Mouse (Mus musculus) liver, adult 2 months (tissue): ENCODE results near the gene Gsg1l. TPM values are rescaled to one million over a fixed set of nuclear protein-coding genes. Genes with fewer than 3 reads are reported as not detected.

Experiments
- DNase-seq: peaks from one replicate; pipeline ENCODE4 v3.0.0-alpha.2; 2011; ENCODE audit warnings: low read depth, low spot score; ENCODE audit errors: extremely low read depth
- H3K27ac ChIP-seq: fragments of 200-500 bp; replicated peaks from 2 replicates; pipeline ENCODE4 v1.5.1; 2012; ENCODE audit warnings: low read depth, mild to moderate bottlenecking, control low read depth, inconsistent platforms, low read length; ENCODE audit not compliant: insufficient read depth
- H3K27me3 ChIP-seq: fragments of 200-500 bp; 2 replicates; pipeline ENCODE4 v1.6.1; 2012; ENCODE audit warnings: mild to moderate bottlenecking, moderate library complexity, low read length, inconsistent platforms; ENCODE audit not compliant: control insufficient read depth, insufficient read depth
- H3K36me3 ChIP-seq: fragments of 200-500 bp; 2 replicates; pipeline ENCODE4 v1.6.1; 2012; ENCODE audit warnings: low read length, inconsistent platforms; ENCODE audit not compliant: control insufficient read depth, insufficient read depth
- H3K4me1 ChIP-seq: fragments of 200-500 bp; 2 replicates; pipeline ENCODE4 v1.6.1; 2011; ENCODE audit warnings: low read length; ENCODE audit not compliant: control insufficient read depth, insufficient read depth
- H3K4me3 ChIP-seq: fragments of 200-500 bp; 2 replicates; pipeline ENCODE4 v1.5.1; 2011; ENCODE audit warnings: low read depth, mild to moderate bottlenecking, control low read depth, low read length, moderate library complexity; ENCODE audit not compliant: insufficient read depth
- H3K79me2 ChIP-seq: fragments of 200-500 bp; 2 replicates; pipeline ENCODE4 v1.6.1; 2012; ENCODE audit warnings: inconsistent platforms, mild to moderate bottlenecking, low read length, moderate library complexity; ENCODE audit not compliant: control insufficient read depth, insufficient read depth
- H3K9ac ChIP-seq: fragments of 200-500 bp; 2 replicates; pipeline ENCODE4 v1.6.1; 2012; ENCODE audit warnings: low read depth, mild to moderate bottlenecking, control low read depth, inconsistent platforms, low read length
- CTCF ChIP-seq: fragments of 200-500 bp; IDR thresholded peaks from 2 replicates; pipeline ENCODE4 v1.5.1; 2011; ENCODE audit warnings: low read depth, low read length, control low read depth
- POLR2A ChIP-seq: fragments of 200-500 bp; IDR thresholded peaks from 2 replicates; pipeline ENCODE4 v1.6.1; 2011; ENCODE audit warnings: low read length, control low read depth; ENCODE audit not compliant: insufficient read depth; ENCODE audit errors: extremely low read depth
- WGBS: fragments of 180-500 bp; shearing (Covaris S2); methylation state at CpG from one replicate; pipeline ENCODE4 v1.1.7; 2018; 5-methylcytosine and 5-hydroxymethylcytosine counted together
- polyA plus RNA-seq: library from polyadenylated mRNA; depleted of rRNA; stranded (reverse); fragments of >200 nt; gene quantifications from 2 replicates; pipeline ENCODE4 v1.2.3, GENCODE M21; 2012
- total RNA-seq: library from RNA; depleted of rRNA; stranded (reverse); fragments of >200 nt; gene quantifications from 2 replicates; pipeline ENCODE4 v1.2.3, GENCODE M21; 2014

Gsg1l gene
- total and polyA plus RNA-seq, 2 experiments, result 0.31 TPM; not detected in 1

- WGBS, result 69% methylated on average over 6 of the region's 6 CpGs
- no peaks in the 10 kb centered on the region for H3K4me1 ChIP-seq
- no peak overlapping the region for H3K9ac ChIP-seq
- H3K27ac ChIP-seq, result no peak overlapping the region
- TF ChIP-seq POLR2A (no peak), CTCF (no peak)
- H3K36me3 ChIP-seq, result no peaks in the 10 kb centered on the region
- no peaks in the 10 kb centered on the region for H3K79me2 ChIP-seq
- no peak for DNase-seq
- no peak overlapping the region for H3K4me3 ChIP-seq
- H3K27me3 ChIP-seq, result no peaks in the 10 kb centered on the region
Measured at GRCm38 (mm10) chr7:126019966-126020365, 62.2 kb downstream of the Gsg1l start.

GRCm38 (mm10) chr7:126019321-126019720 is 62.9 kb downstream of the Gsg1l start:
- 78% methylated on average over 9 of the region's 9 CpGs for WGBS
- TF ChIP-seq POLR2A (no peak), CTCF (no peak)

DNA sequence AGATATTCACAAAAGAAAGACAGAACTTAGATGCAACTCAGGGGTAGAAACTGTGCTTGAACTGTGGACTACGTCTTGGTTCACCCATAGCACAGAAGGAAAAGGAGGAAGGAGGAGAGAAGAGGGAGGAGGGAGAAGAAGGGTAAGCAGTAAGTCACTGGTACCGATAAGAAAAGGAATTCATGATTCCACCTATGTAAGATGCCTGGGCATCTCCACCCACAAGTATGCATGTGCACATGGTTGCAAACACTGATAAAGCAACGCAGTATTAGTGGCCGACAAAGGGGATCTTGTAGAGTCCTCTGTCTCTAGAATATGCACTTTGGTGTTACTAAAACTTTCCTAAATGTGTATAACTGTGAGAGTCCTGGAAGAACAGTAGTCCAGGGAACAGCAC is 64.8 kb downstream of the Gsg1l start:
- no peak for DNase-seq
- H3K4me3 ChIP-seq, result no peak overlapping the region
- WGBS, result 91% methylated on average over 4 of the region's 4 CpGs
- no peak overlapping the region for H3K9ac ChIP-seq
- no peaks in the 10 kb centered on the region for H3K36me3 ChIP-seq
- no peaks in the 10 kb centered on the region for H3K79me2 ChIP-seq
- no peaks in the 10 kb centered on the region for H3K27me3 ChIP-seq
- no peak for TF ChIP-seq POLR2A
- TF ChIP-seq CTCF, result no peak
- no peaks in the 10 kb centered on the region; the same call in 1 of the 2 replicates for H3K4me1 ChIP-seq
- H3K27ac ChIP-seq, result no peak overlapping the region

More at GRCm38 (mm10) chr7:126019321-126019720, 62.9 kb downstream of the Gsg1l start:
- Histone ChIP-seq H3K9ac (no peak overlapping the region), H3K36me3 (no peaks in the 10 kb centered on the region), H3K4me1 (no peaks in the 10 kb centered on the region; the same call in 1 of the 2 replicates), H3K27ac (no peak overlapping the region), H3K79me2 (no peaks in the 10 kb centered on the region), H3K27me3 (no peaks in the 10 kb centered on the region), H3K4me3 (no peak overlapping the region)
- DNase-seq, result no peak

DNA sequence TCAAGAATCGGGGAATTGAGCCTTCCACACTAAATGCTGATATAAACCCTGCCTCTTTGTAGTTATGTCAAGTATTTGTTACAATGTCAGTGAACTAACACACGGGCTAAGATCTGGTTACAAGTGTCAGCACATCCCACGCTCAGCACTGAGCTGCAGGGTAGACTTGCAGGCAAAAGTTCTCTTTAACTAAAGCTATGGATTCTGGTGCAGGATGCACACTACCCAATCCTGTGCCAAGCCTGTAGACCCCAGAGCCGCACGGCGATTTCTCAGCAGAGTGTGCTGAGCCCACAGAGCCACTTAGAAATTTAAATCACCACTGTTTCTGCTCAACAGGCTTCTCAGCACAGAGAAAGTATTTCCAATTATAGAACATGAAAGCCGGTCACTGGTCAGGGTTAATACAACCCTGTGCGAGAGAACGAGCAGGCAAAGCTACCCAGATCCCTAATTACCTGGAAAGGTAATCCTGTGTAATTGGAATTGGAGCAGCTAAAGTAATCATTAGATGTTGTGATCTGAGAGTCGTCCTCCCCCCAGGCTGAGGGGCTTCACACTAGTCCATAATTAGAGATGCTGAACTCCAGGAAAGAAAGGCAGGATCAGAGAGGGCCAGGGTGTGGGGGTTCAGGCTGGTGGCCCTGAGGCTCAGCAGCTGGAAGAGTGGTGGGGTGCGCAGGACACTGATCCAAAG is 69.7 kb downstream of the Gsg1l start:
- no peaks in the 10 kb centered on the region; the same call in 1 of the 2 replicates for H3K4me1 ChIP-seq
- no peak for DNase-seq
- WGBS, result 82% methylated on average over 11 of the region's 11 CpGs
- no peak overlapping the region for H3K27ac ChIP-seq
- no peaks in the 10 kb centered on the region for H3K79me2 ChIP-seq
- no peak overlapping the region for H3K4me3 ChIP-seq
- H3K36me3 ChIP-seq, result no peaks in the 10 kb centered on the region
- H3K27me3 ChIP-seq, result no peaks in the 10 kb centered on the region
- H3K9ac ChIP-seq, result no peak overlapping the region
- no peak for TF ChIP-seq CTCF
- TF ChIP-seq POLR2A, result no peak

- H3K27me3 ChIP-seq, result no peaks in the 10 kb centered on the region
- H3K9ac ChIP-seq, result no peak overlapping the region
- H3K27ac ChIP-seq, result no peak overlapping the region
- no peak for DNase-seq
- no peaks in the 10 kb centered on the region for H3K36me3 ChIP-seq
- H3K79me2 ChIP-seq, result no peaks in the 10 kb centered on the region
- TF ChIP-seq CTCF (no peak), POLR2A (no peak)
- no peaks in the 10 kb centered on the region for H3K4me1 ChIP-seq
- 83% methylated on average over 7 of the region's 7 CpGs for WGBS
- H3K4me3 ChIP-seq, result no peak overlapping the region
Measured at GRCm38 (mm10) chr7:126008789-126009148, 73.4 kb downstream of the Gsg1l start.

DNA sequence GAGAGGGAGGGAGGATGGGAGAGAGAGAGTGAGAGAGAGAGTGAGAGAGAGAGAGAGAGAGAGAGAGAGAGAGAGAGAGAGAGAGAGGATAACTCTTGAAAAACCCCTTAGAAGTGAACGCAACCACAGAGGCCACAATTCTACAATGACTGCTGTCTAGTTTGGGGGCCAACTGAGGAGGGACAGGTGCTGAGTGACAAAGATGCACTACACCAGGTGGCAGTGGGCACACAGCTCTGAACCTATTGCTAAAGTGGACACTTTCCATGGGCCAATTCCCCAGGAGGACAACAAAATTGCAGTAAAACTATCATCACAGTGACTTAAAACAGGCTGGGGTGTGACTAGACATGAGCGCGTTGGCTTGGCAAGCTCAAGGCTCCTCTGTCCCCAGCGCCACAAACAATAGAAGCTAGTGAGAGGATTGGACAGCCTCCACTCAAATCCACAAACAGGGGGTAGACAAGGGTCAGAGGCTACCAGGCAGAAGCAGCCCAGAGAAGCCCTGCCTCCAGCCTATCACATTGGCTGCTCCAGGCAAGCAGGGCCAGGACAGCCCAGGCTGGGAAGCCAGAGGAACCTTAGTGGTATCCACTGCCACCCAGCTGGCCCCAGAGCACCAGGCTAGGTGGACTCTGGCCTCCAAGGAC is 73.9 kb downstream of the Gsg1l start:
- no peak overlapping the region for H3K4me3 ChIP-seq

More for the DNA sequence above, 73.9 kb downstream of the Gsg1l start:
- no peak for DNase-seq
- 81% methylated on average over 4 of the region's 4 CpGs for WGBS
- no peak overlapping the region for H3K9ac ChIP-seq
- no peaks in the 10 kb centered on the region for H3K27me3 ChIP-seq
- H3K36me3 ChIP-seq, result no peaks in the 10 kb centered on the region
- no peaks in the 10 kb centered on the region for H3K4me1 ChIP-seq
- H3K27ac ChIP-seq, result no peak overlapping the region
- H3K79me2 ChIP-seq, result no peaks in the 10 kb centered on the region
- TF ChIP-seq CTCF, result no peak
- TF ChIP-seq POLR2A, result no peak
